Mouse (Mus musculus) intestine, embryonic 14.5 days (tissue): ENCODE measurements at regions not wholly inside any gene's neighbourhood (a gene's known extent, or its start where the extent isn't known, plus 50 kb on each side); places are given as distances from the start of the nearest gene placed in this dataset.

ENCODE experiments used
- ATAC-seq: fragments of 200-750 bp; cut with Nextera tagmentation; replicated peaks from 2 replicates; pipeline ENCODE4 v1.8.0; 2017; ENCODE audit warnings: low read depth, moderate number of reproducible peaks, moderate TSS enrichment, moderate library complexity; ENCODE audit not compliant: low FRiP score, low TSS enrichment
- DNase-seq: peaks from one replicate; pipeline ENCODE4 v3.0.0-alpha.2; 2018; ENCODE audit warnings: low spot score
- H3K27ac ChIP-seq: fragments of 300-500 bp; sonication (generic); 2 replicates; pipeline ENCODE4 v1.5.1; 2014; ENCODE audit warnings: low read depth, mild to moderate bottlenecking, control low read depth
- H3K27me3 ChIP-seq: fragments of 300-500 bp; sonication (generic); replicated peaks from 2 replicates; pipeline ENCODE4 v1.6.1; 2014; ENCODE audit warnings: low read length, control low read depth; ENCODE audit not compliant: control insufficient read depth, insufficient read depth
- H3K36me3 ChIP-seq: fragments of 300-500 bp; sonication (generic); 2 replicates; pipeline ENCODE4 v1.6.1; 2014; ENCODE audit warnings: low read length, control low read depth; ENCODE audit not compliant: control insufficient read depth, insufficient read depth
- H3K4me1 ChIP-seq: fragments of 300-500 bp; sonication (generic); replicated peaks from 2 replicates; pipeline ENCODE4 v1.6.1; 2014; ENCODE audit warnings: low read length, control low read depth, mixed read lengths; ENCODE audit not compliant: control insufficient read depth, insufficient read depth
- H3K4me2 ChIP-seq: fragments of 300-500 bp; sonication (generic); 2 replicates; pipeline ENCODE4 v1.6.1; 2014; ENCODE audit warnings: low read length
- H3K4me3 ChIP-seq: fragments of 300-500 bp; sonication (generic); 2 replicates; pipeline ENCODE4 v1.5.1; 2014; ENCODE audit warnings: low read depth, low read length, control low read depth, mixed read lengths
- H3K9ac ChIP-seq: fragments of 300-500 bp; sonication (generic); 2 replicates; pipeline ENCODE4 v1.6.1; 2014; ENCODE audit warnings: mild to moderate bottlenecking, low read length
- H3K9me3 ChIP-seq: fragments of 300-500 bp; sonication (generic); 2 replicates; pipeline ENCODE4 v1.6.1; 2016; ENCODE audit warnings: low read length, control low read depth; ENCODE audit not compliant: control insufficient read depth
- WGBS: fragments of 180-500 bp; shearing (Covaris S2); extraction: QIAGEN DNeasy Blood & Tissue Kit; methylation state at CpG from one replicate; pipeline ENCODE4 v1.1.7; 2014; 5-methylcytosine and 5-hydroxymethylcytosine counted together

DNA sequence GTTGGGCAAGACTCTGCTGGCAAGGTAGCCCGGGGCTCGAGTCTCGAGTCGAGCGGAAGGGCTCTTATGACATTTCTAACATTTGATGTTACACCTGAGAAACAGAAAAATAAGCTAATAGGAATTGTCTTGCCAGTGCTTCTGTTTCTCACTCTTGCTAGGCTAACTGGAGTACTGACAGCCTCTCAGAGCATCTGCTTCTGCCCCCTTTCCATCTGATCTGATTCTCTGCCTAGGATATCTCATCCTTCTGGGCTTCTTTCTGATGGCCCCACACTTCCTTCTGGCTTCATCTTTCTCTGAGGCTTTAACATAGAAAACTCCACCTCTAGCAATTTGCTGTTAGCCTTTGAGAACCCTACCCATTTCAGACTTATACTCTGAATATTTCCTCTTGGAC, 95.0 kb upstream of the Arhgef9 start:
- no peak for ATAC-seq
- H3K4me3 ChIP-seq, result no peak overlapping the region
- DNase-seq, result no peak
- no peak overlapping the region for H3K27ac ChIP-seq
- no peak overlapping the region for H3K4me2 ChIP-seq
- H3K9ac ChIP-seq, result no peak overlapping the region
- WGBS, result 100% methylated on average over 5 of the region's 5 CpGs
- no peaks in the 10 kb centered on the region for H3K36me3 ChIP-seq
- H3K4me1 ChIP-seq, result no peaks in the 10 kb centered on the region
- H3K27me3 ChIP-seq, result no peaks in the 10 kb centered on the region
- no peaks in the 10 kb centered on the region for H3K9me3 ChIP-seq

- Histone ChIP-seq H3K36me3 (no peaks in the 10 kb centered on the region), H3K4me3 (no peak overlapping the region), H3K9ac (no peak overlapping the region), H3K27me3 (no peaks in the 10 kb centered on the region), H3K4me1 (no peaks in the 10 kb centered on the region), H3K9me3 (no peaks in the 10 kb centered on the region), H3K27ac (no peak overlapping the region), H3K4me2 (no peak overlapping the region)
- 52% methylated on average over 5 of the region's 5 CpGs for WGBS
- DNase-seq (no peak), ATAC-seq (no peak)
Observed at GRCm38 (mm10) chrX:95282038-95282437, 85.4 kb upstream of the Arhgef9 start.

GRCm38 (mm10) chrX:95253517-95253916, 56.9 kb upstream of the Arhgef9 start:
- Histone ChIP-seq H3K27ac (no peak overlapping the region), H3K4me1 (no peaks in the 10 kb centered on the region), H3K4me2 (no peak overlapping the region), H3K27me3 (no peaks in the 10 kb centered on the region), H3K9me3 (no peaks in the 10 kb centered on the region), H3K36me3 (no peaks in the 10 kb centered on the region), H3K4me3 (no peak overlapping the region), H3K9ac (no peak overlapping the region)
- DNase-seq, result peak; percentile 51
- WGBS, result 34% methylated on average over 13 of the region's 13 CpGs
- no peak for ATAC-seq
